Mouse (Mus musculus) forebrain, embryonic 12.5 days (tissue): ENCODE data around the gene 1500009C09Rik. TPM values are rescaled to one million over a fixed set of nuclear protein-coding genes. Genes with fewer than 3 reads are reported as not detected.
A peak's percentile ranks its signal among the peaks of the same experiment; 100 is the strongest.
"Not testable (repeated sequence)": the region's sequence is repeated elsewhere in the genome, so short reads cannot be mapped to it uniquely, and the experiment has no call there.

ENCODE experiments used
- ATAC-seq: fragments of 200-750 bp; cut with Nextera tagmentation; 2 replicates; pipeline ENCODE4 v1.8.0; 2017; ENCODE audit warnings: moderate TSS enrichment; ENCODE audit not compliant: low FRiP score
- H3K27ac ChIP-seq: fragments of 300-500 bp; sonication (generic); 2 replicates; pipeline ENCODE4 v1.5.1; 2016; ENCODE audit warnings: mild to moderate bottlenecking
- H3K27me3 ChIP-seq: fragments of 300-500 bp; sonication (generic); 2 replicates; pipeline ENCODE4 v1.6.1; 2016; ENCODE audit warnings: mild to moderate bottlenecking
- H3K36me3 ChIP-seq: fragments of 300-500 bp; sonication (generic); replicated peaks from 2 replicates; pipeline ENCODE4 v1.6.1; 2016; ENCODE audit warnings: mild to moderate bottlenecking
- H3K4me1 ChIP-seq: fragments of 300-500 bp; sonication (generic); 2 replicates; pipeline ENCODE4 v1.6.1; 2016
- H3K4me2 ChIP-seq: fragments of 300-500 bp; sonication (generic); 2 replicates; pipeline ENCODE4 v1.6.1; 2016; ENCODE audit warnings: mild to moderate bottlenecking, moderate library complexity
- H3K4me3 ChIP-seq: fragments of 300-500 bp; sonication (generic); replicated peaks from 2 replicates; pipeline ENCODE4 v1.5.1; 2016; ENCODE audit warnings: mild to moderate bottlenecking
- H3K9ac ChIP-seq: fragments of 300-500 bp; sonication (generic); 2 replicates; pipeline ENCODE4 v1.6.1; 2016; ENCODE audit warnings: mild to moderate bottlenecking
- H3K9me3 ChIP-seq: fragments of 300-500 bp; sonication (generic); 2 replicates; pipeline ENCODE4 v1.6.1; 2016
- WGBS: fragments of 180-500 bp; shearing (Covaris S2); methylation state at CpG from one replicate; pipeline ENCODE4 v1.1.7; 2016; 5-methylcytosine and 5-hydroxymethylcytosine counted together
- polyA plus RNA-seq: library from polyadenylated mRNA; unstranded; fragments of >200 nt; fragmentation: Nextera tagmentation; extraction: Ambion mirVana; gene quantifications from 2 replicates; pipeline ENCODE4 v1.2.1, GENCODE M21; 2016

The 1500009C09Rik gene
- polyA plus RNA-seq, 1 experiment from 2014 or later, result 4.7 TPM

DNA sequence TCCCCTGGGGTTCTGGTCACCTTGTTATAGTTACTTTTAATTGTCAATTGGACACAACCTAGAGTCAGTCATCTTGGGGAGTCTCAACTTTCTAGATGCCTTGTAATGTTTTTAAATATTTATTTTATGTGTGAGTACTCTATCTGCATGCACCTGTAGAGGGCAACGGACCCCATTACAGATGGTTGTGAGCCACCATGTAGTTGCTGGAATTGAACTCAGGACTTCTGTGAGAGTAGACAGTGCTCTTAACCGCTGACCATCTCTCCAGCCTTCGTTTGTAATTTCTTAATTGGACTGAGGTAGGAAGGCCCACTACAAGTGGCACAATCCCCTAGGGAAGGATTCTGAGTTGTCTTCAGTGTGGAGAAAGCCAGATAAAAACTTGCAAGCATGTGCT is 8.9 kb upstream of the 1500009C09Rik start:
- WGBS, result 77% methylated on average over 3 of the region's 3 CpGs
- 0 out of 2 replicates have a peak, but pooled peaks cover 10% of the 10 kb centered on the region for H3K36me3 ChIP-seq
- peak overlapping the region; percentile 65 for H3K4me3 ChIP-seq
- H3K9ac ChIP-seq, result peak overlapping the region; percentile 71
- H3K27ac ChIP-seq, result no peak overlapping the region
- H3K4me2 ChIP-seq, result peak overlapping the region; percentile 85
- ATAC-seq, result no peak
- no peaks in the 10 kb centered on the region for H3K9me3 ChIP-seq
- H3K4me1 ChIP-seq, result peaks cover 10% of the 10 kb centered on the region
- H3K27me3 ChIP-seq, result no peaks in the 10 kb centered on the region

DNA sequence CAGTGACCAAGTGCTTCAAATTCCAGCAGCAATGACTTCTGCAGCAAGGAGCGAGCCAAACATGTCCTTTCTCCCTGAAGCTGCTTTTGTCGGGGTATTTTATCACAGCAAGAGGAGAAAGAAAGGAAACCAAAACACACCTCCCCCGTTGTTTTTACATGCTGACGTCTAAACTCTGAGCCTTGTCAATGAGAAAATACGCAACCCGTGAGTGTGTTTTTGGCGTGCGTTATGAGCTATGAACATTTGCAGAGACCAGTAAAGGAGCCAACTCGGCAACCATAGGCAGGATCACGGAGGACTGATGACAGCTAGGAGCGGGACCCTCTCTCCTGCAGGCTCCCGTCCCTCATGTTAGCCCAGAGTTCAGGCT is 8.5 kb upstream of the 1500009C09Rik start:
- peak overlapping the region; percentile 71 for H3K9ac ChIP-seq
- peak overlapping the region; percentile 65 for H3K4me3 ChIP-seq
- 0 out of 2 replicates have a peak, but pooled peaks cover 6% of the 10 kb centered on the region for H3K36me3 ChIP-seq
- ATAC-seq, result no peak; the same call in 1 of the 2 replicates
- H3K4me1 ChIP-seq, result peaks cover 10% of the 10 kb centered on the region
- H3K9me3 ChIP-seq, result no peaks in the 10 kb centered on the region
- peak overlapping the region; percentile 85 for H3K4me2 ChIP-seq
- WGBS, result 5% methylated on average over 12 of the region's 12 CpGs
- H3K27me3 ChIP-seq, result no peaks in the 10 kb centered on the region
- H3K27ac ChIP-seq, result peak overlapping the region; percentile 95; the same call in 1 of the 2 replicates

DNA sequence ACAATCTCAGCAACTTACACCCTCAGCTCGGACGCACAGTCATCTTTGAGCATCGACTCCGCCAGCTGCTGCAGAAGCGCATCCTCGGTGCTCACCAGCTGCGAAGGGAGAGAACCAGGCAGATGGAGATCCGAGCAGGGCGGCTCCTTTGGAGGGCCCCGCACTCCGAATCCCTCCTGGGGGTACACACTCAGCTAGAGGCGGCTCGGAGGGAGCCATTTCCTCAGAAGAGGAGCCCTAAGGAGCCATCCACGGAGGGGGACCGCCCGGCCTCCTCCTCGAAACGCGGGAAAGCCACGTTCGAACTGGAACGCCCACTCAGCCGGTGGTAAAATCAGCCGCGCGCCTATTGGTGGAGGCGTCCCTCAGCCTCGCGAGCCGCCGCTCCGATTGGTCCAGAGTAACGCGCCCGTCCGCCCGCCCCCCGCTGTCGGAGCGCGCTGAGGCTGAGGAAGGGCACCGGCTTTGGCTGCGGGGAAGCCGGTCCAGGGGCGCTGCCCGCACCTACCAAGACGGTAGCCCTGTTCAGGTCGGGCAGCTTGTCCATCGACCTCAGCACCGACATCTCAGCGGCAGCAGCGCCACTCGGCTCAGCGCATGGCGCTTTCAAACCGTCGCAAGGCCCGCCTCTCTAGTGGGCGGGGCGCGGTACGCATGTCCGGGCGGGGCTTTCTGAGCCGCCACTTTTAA is 7.9 kb upstream of the 1500009C09Rik start, which contains the start of gene Cenpm:
Gene Cenpm, minus strand, starts transcription at position 634 of the 690 bp plus-strand sequence.
- Histone ChIP-seq H3K4me1 (peaks cover 10% of the 10 kb centered on the region), H3K4me3 (peak within 1 kb of the TSS; percentile 65), H3K9me3 (no peaks in the 10 kb centered on the region), H3K27ac (peak within 1 kb of the TSS; percentile 95), H3K36me3 (0 out of 2 replicates have a peak, but pooled peaks cover under 1% of the 10 kb centered on the region), H3K27me3 (no peaks in the 10 kb centered on the region), H3K4me2 (peak within 1 kb of the TSS; percentile 85), H3K9ac (peak within 1 kb of the TSS; percentile 71)
- WGBS, result under 1% methylated on average over 65 of the region's 65 CpGs
- ATAC-seq, result peak; percentile 98

DNA sequence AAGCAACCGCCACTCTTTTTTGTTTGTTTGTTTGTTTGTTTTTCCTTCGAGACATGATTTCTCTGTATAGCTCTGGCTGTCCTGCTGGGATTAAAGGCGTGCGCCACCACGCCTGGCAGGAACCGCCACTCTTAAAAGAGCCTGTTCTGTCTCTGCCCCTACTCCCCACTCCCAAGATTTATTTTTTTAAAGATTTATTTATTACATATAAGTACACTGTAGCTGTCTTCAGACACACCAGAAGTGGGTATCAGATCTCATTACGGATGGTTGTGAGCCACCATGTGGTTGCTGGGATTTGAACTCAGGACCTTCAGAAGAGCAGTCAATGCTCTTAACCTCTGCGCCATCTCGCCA is 7.4 kb upstream of the 1500009C09Rik start:
- ATAC-seq, H3K27me3 ChIP-seq, H3K9me3 ChIP-seq, H3K4me1 ChIP-seq, H3K36me3 ChIP-seq: not testable (repeated sequence)
- Histone ChIP-seq H3K27ac (peak overlapping the region; percentile 95), H3K9ac (peak overlapping the region; percentile 71), H3K4me2 (peak overlapping the region; percentile 85), H3K4me3 (peak overlapping the region; percentile 65)
- 23% methylated on average over 9 of the region's 9 CpGs for WGBS

DNA sequence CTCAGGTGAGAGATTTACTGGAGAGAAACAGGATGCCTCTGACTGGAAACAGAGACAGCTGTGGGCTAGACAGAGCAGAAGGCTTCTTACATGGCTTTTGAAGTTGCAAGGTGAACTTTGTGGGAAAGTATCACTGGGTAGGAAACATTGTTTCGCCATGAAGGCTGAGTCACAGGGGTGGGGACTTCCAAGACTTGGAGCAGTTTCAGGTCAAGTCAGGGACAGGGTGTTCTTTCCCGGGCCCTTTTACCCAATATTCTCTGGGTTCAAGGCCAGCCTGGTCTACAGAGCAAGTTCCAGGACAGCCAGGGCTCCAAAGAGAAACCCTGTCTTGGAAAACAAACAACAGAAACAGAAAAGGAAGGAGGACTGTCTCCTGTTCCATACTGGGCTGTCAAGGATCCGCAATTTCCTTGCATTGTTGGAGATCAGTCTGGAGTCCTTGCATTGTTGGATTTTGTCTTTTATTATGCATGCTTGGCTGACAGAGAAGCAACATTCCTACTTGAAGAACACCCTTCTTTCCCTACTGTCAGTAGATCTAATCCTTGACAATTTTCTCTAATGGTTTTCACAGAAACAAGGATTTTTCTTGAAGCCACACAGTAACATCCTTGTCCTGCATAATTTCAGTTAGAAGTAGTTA is 4.9 kb upstream of the 1500009C09Rik start:
- ATAC-seq, result no peak
- no peak overlapping the region for H3K4me3 ChIP-seq
- H3K36me3 ChIP-seq, result no peaks in the 10 kb centered on the region
- H3K27me3 ChIP-seq, result no peaks in the 10 kb centered on the region
- peaks cover 10% of the 10 kb centered on the region for H3K4me1 ChIP-seq
- no peak overlapping the region for H3K9ac ChIP-seq
- H3K9me3 ChIP-seq, result no peaks in the 10 kb centered on the region; the same call in 1 of the 2 replicates
- WGBS, result 78% methylated on average over 3 of the region's 3 CpGs
- no peak overlapping the region for H3K4me2 ChIP-seq
- no peak overlapping the region for H3K27ac ChIP-seq

DNA sequence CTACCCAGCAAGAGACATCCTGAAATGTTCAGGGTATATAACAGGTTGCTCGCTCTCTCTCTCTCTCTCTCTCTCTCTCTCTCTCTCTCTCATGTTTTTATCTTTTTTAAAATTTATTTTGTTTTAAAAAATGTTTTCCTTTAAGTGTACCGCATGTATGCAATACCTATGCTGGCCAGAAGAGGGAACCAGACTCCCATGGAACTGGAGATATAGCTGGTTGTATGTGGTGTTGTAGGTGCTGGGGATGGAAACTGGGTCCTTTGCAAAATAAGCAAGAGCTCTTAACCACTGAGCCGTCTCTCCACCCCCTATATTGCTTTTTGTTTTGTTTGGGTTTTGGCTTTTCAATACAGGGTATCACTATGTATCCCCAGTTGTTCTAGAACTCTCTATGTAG is 618 bp upstream of the 1500009C09Rik start:
- ATAC-seq, result no peak

DNA sequence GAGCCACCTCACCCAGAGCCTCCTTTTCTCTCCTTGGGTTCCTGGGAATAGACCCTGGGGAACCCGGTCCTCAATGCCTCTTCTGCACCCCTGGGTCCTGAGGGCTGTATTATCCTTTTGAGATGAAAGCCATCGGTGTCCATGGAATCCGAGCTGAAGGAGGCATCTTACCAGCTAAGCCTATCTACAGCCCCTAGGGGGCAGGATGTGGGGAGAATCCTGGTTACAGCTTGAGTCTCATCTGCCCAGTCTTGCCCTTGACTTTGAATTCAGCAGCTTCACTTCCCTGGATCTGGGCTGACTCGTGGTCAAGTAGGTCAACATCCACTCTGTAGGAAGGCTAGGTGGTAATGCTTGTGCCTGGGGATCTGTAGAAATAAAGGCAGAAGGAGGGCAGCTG is 3.1 kb downstream of the 1500009C09Rik start:
- Histone ChIP-seq H3K4me1 (peaks cover 27% of the 10 kb centered on the region), H3K36me3 (no peaks in the 10 kb centered on the region), H3K27me3 (no peaks in the 10 kb centered on the region), H3K4me2 (no peak overlapping the region; the same call in 1 of the 2 replicates), H3K9ac (0 out of 2 replicates have a peak overlapping the region, but pooled peaks have one; percentile 25), H3K4me3 (no peak overlapping the region), H3K9me3 (no peaks in the 10 kb centered on the region; the same call in 1 of the 2 replicates), H3K27ac (peak overlapping the region; percentile 84)
- WGBS, result 44% methylated on average over 4 of the region's 4 CpGs
- ATAC-seq, result peak; percentile 3; the same call in 1 of the 2 replicates

More for the DNA sequence above, 618 bp upstream of the 1500009C09Rik start:
- H3K9me3 ChIP-seq, result no peaks in the 10 kb centered on the region; the same call in 1 of the 2 replicates
- H3K9ac ChIP-seq, result no peak overlapping the region
- peaks cover 16% of the 10 kb centered on the region for H3K4me1 ChIP-seq
- H3K4me3 ChIP-seq, result no peak overlapping the region
- no peak overlapping the region for H3K27ac ChIP-seq
- no peaks in the 10 kb centered on the region for H3K27me3 ChIP-seq
- H3K4me2 ChIP-seq, result no peak overlapping the region
- WGBS, result 92% methylated on average over 3 of the region's 3 CpGs
- no peaks in the 10 kb centered on the region for H3K36me3 ChIP-seq

DNA sequence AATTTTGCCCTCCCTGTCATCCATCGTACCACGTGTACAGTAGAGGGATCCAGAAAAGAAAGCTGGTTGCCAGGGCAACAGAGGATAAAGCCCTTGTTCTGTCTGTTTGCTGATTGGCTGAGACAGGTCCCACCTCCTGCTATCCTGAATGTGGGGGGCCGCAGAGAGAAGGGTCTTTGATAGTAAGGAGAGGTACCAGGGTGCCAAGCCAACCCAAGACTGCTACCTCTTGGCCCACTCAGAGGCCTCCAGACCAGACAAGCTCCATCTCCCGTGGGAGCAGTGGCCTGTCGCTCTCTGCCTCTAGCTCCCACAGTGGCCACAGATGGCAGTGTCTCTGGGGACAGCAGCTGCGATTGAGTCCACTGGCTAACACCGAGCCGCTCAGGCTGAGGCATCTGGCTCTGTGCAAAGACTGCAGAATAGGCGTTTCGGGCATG is 3.8 kb downstream of the 1500009C09Rik start:
- 9% methylated on average over 10 of the region's 10 CpGs for WGBS
- H3K27me3 ChIP-seq, result 0 out of 2 replicates have a peak, but pooled peaks cover under 1% of the 10 kb centered on the region

DNA sequence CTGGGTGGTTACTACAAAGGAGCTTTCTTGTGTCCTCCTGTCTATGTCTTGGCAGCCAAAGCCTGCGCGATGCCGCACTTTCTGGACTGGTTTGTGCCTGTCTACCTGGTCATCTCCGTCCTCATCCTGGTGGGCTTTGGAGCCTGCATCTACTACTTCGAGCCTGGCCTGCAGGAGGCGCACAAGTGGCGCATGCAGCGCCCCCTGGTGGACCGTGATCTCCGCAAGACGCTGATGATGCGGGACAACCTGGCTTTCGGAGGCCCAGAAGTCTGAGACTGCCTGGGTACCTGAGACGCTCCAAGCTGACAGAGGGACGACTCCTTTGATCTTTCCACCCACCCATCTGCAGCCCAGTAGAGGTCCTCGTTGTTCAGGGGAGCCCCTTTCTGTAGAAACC is 7.3 kb downstream of the 1500009C09Rik start:
- no peak for ATAC-seq

More for the DNA sequence above, 3.8 kb downstream of the 1500009C09Rik start:
- Histone ChIP-seq H3K4me1 (peaks cover 27% of the 10 kb centered on the region), H3K9ac (peak overlapping the region; percentile 50), H3K9me3 (no peaks in the 10 kb centered on the region; the same call in 1 of the 2 replicates), H3K4me2 (peak overlapping the region; percentile 61), H3K27ac (peak overlapping the region; percentile 84), H3K36me3 (no peaks in the 10 kb centered on the region), H3K4me3 (peak overlapping the region; percentile 40)
- ATAC-seq, result peak; percentile 93

DNA sequence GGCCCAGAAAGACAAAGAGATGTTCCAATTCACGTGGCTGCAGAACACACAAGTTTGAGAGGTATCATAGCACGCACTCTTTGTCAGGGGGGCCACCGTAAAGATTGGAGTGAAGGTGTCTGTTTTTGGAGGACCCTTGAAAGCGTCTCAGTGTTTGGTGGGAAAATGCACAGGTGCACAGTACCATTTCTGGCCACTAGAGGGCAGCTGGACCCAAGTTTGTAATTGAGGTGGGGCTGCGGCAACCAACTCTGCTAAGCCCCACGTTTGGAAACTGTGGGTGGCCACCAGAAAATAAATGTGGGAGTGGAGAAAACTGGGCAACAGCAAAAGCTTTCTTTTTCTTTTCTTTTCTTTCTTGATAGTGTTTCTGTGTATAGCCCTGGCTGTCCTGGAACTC is 14.2 kb downstream of the 1500009C09Rik start:
- Histone ChIP-seq H3K27me3 (0 out of 2 replicates have a peak, but pooled peaks cover 1% of the 10 kb centered on the region), H3K9me3 (no peaks in the 10 kb centered on the region), H3K4me3 (no peak overlapping the region), H3K9ac (no peak overlapping the region), H3K4me2 (no peak overlapping the region), H3K4me1 (peaks cover 25% of the 10 kb centered on the region), H3K36me3 (no peaks in the 10 kb centered on the region), H3K27ac (no peak overlapping the region)
- ATAC-seq, result peak; percentile 16; the same call in 1 of the 2 replicates
- 15% methylated on average over 6 of the region's 6 CpGs for whole genome bisulfite sequencing

More for the DNA sequence above, 7.3 kb downstream of the 1500009C09Rik start:
- 0 out of 2 replicates have a peak, but pooled peaks cover 3% of the 10 kb centered on the region for H3K27me3 ChIP-seq
- 12% methylated on average over 16 of the region's 16 CpGs for WGBS
- H3K36me3 ChIP-seq, result no peaks in the 10 kb centered on the region
- no peak overlapping the region for H3K9ac ChIP-seq
- no peak overlapping the region for H3K4me3 ChIP-seq
- no peaks in the 10 kb centered on the region for H3K9me3 ChIP-seq
- no peak overlapping the region for H3K4me2 ChIP-seq
- no peak overlapping the region for H3K27ac ChIP-seq
- peaks cover 27% of the 10 kb centered on the region for H3K4me1 ChIP-seq

DNA sequence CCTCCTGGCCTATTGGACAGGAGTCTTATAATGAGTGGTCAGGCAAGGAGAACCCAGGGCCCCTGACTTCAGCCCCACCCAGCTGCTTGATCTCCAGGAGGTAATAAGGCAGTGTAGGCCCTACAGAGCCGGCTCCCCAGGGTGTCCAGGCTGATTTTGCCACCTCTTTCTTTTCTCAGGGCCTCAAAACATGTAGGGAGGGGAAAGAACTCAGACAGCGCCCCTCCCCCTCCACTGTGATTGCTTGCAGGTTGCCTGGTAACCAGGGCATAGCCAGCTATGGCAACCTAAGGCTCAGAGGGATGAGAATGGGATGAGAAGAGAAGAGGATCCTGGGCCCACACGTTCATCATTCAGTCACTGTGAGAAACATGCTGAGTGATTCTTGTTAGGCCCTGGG is 16.0 kb downstream of the 1500009C09Rik start:
- Histone ChIP-seq H3K36me3 (no peaks in the 10 kb centered on the region), H3K9me3 (no peaks in the 10 kb centered on the region), H3K4me1 (peaks cover 33% of the 10 kb centered on the region), H3K4me3 (no peak overlapping the region), H3K4me2 (no peak overlapping the region), H3K27ac (peak overlapping the region; percentile 66), H3K27me3 (peaks cover 17% of the 10 kb centered on the region), H3K9ac (no peak overlapping the region; the same call in 1 of the 2 replicates)
- WGBS, result 16% methylated on average over 3 of the region's 3 CpGs
- ATAC-seq, result 0 out of 2 replicates have a peak, but pooled peaks have one; percentile 39

DNA sequence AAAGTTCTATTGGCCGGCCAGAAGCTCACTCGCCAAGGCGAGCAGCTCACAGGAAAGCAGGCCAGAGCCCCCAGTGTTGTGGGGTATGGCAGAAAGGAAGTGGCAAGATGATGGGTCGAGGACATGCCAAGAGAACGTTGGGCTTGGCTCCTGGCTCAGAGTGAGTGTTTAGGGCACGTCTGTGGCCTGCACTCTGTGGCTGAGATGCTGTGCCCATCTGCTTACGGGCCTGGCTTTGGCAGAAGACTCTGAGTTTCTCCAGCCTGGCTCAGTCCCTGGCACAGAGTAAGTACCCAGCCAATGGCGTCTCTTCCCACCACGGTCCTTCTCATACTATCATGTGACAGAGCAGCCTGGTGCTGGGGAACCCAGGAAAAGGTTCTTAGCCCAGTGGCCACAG is 16.6 kb downstream of the 1500009C09Rik start:
- Histone ChIP-seq H3K27ac (peak overlapping the region; percentile 66; the same call in 1 of the 2 replicates), H3K4me1 (peaks cover 35% of the 10 kb centered on the region), H3K9me3 (no peaks in the 10 kb centered on the region), H3K4me2 (no peak overlapping the region), H3K27me3 (peaks cover 23% of the 10 kb centered on the region), H3K4me3 (no peak overlapping the region), H3K9ac (no peak overlapping the region), H3K36me3 (no peaks in the 10 kb centered on the region)
- 88% methylated on average over 9 of the region's 9 CpGs for WGBS
- no peak for ATAC-seq
